Mouse (Mus musculus) c-Kit-positive CD71-negative TER-119-negative erythroid progenitor cells, embryonic 14.5 days (primary cell): ENCODE measurements around the gene Fndc1.

Experiments used
- DNase-seq: peaks from one replicate; pipeline ENCODE4 v3.0.0-alpha.2; 2013; ENCODE audit warnings: low read depth

Fndc1 gene

GRCm38 (mm10) chr17:7690271-7690670 is 136.8 kb downstream of the Fndc1 start:
- DNase-seq, result no peak
